Mouse (Mus musculus) erythroblast, embryonic 14.5 days (primary cell): ENCODE measurements at regions not wholly inside any gene's neighbourhood (a gene's known extent, or its start where the extent isn't known, plus 50 kb on each side); places are given as distances from the start of the nearest gene placed in this dataset.

Experiments used
- GATA1 ChIP-seq: IDR thresholded peaks from 2 replicates; pipeline ENCODE4 v1.6.1; 2012; ENCODE audit warnings: low read length, inconsistent platforms, mixed read lengths
- TAL1 ChIP-seq: IDR thresholded peaks from 3 replicates; pipeline ENCODE4 v1.6.1; 2012; ENCODE audit warnings: low read length, inconsistent platforms, mixed read lengths

DNA sequence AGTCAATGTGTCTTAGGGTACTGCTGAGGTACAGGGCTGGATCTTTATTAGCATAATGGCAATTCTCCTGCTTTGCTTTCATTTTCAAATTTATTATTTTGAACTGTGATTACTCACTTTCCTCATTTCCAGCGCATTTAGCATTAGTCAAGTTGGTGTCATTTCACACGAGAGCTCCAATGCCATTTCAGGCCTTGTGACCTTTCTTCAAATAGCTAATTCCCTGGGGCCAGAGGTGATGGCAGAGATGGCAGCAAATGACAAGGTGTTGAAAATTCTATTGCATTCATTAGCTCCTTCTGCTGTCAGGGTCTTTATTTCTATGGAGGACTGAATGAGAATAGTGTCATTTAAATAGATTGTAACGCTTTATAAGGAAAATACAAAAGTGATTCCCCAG is 300.9 kb upstream of the Dcn start:
- TF ChIP-seq TAL1 (no peak), GATA1 (no peak)
